Mouse (Mus musculus): ENCODE measurements around the gene Axl. TPM values are rescaled to one million over a fixed set of nuclear protein-coding genes. Genes with fewer than 3 reads are reported as not detected.
A peak's percentile ranks its signal among the peaks of the same experiment; 100 is the strongest.
"Not testable (repeated sequence)": the region's sequence is repeated elsewhere in the genome, so short reads cannot be mapped to it uniquely, and the experiment has no call there.

Axl gene
- polyA plus RNA-seq, 1 experiment from 2014 or later: 56.5 TPM

DNA sequence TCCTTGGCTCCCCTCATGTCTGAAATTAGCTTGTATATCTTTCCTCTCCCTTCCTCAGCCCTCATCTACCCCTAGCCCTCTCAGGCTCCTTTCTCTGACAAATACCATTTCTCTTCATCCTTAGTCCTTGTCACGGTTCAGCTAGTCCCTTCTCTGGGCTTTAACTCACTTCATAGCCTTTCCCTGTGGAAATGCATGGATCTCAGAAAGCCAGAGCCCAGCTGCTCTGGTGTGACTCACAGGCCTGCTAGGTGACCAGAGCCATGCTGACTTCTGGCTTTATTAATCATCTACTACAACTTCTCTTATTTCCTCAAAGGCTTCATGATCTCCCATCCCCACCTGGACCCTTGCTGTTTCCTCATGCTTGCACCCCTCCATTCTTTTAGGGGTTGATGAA is 23.7 kb upstream of the Axl start:
- Histone ChIP-seq H3K36me3 (no peaks in the 10 kb centered on the region), H3K4me3 (no peak overlapping the region), H3K9me3 (no peaks in the 10 kb centered on the region), H3K27ac (no peak overlapping the region), H3K4me1 (peaks cover 12% of the 10 kb centered on the region), H3K27me3 (peaks cover 29% of the 10 kb centered on the region), H3K9ac (no peak overlapping the region), H3K4me2 (no peak overlapping the region)
- WGBS: 50% methylated on average over 1 of the region's 1 CpGs
- ATAC-seq (ENCODE audit: borderline replicate concordance, extremely low read depth, low FRiP score, low TSS enrichment): no peak

DNA sequence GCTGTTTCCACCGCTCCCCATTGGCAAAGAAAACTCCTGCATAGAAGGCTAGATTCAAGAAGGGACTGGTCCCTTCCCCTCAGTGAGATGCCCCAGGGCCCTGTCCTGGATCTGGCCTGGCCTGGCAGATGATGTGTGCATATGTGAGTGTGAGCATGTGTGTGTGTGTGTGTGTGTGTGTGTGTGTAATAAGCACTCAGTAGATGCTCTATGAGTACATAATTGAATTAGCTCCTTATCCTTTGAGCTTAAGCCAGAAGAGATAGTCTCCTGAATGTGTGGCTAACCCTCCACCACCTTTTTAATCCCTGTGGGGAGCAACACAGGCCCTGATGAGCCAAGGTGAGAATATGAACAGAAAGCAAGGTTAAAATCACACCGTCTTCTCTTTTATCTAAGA is 23.2 kb upstream of the Axl start:
- H3K9me3 ChIP-seq: no peaks in the 10 kb centered on the region
- no peak overlapping the region for H3K27ac ChIP-seq
- H3K4me1 ChIP-seq: peaks cover 10% of the 10 kb centered on the region
- no peaks in the 10 kb centered on the region for H3K36me3 ChIP-seq
- H3K27me3 ChIP-seq: peaks cover 24% of the 10 kb centered on the region
- WGBS: 72% methylated on average over 2 of the region's 2 CpGs
- no peak overlapping the region for H3K4me3 ChIP-seq
- no peak for ATAC-seq (ENCODE audit: borderline replicate concordance, extremely low read depth, low FRiP score, low TSS enrichment)
- no peak overlapping the region for H3K4me2 ChIP-seq
- no peak overlapping the region for H3K9ac ChIP-seq

DNA sequence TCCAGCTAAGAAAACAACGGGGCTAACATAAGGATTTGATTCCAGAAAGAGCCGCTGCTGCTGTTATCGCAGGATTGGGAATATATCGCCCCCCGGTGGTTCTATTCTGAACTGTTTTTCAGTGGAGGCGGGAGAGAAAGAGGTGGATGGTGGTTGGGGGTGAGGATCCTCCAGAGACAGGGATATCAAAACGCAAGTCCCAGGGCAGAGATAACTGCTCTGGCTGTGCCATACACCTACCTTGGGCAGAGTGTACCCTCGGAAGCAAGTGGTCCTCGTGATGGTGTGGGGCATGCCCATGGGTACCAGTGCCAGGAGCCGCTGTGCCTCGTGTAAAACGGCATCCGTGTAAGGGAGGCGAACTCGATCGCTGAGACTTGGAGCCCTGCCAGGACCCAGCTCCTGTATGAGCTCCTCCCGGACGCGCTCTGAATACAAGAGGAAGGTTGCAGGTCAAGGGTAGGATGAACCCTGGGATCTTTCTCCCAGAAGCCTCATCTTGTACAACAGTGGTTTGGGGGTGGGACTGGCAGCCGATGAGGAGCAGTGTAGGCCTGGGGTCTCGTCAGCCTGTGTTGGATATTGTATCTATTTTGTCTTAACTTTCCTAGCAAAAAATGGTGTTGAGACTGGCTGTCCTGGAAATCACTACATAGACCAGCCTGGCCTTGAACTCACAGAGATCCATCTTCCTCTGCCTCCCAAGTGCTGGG is 17.3 kb upstream of the Axl start:
- Histone ChIP-seq H3K9me3 (no peaks in the 10 kb centered on the region), H3K4me2 (peak overlapping the region; percentile 51), H3K4me1 (peaks cover 18% of the 10 kb centered on the region), H3K9ac (peak overlapping the region; percentile 47), H3K4me3 (peak overlapping the region; percentile 24), H3K27me3 (no peaks in the 10 kb centered on the region), H3K36me3 (no peaks in the 10 kb centered on the region), H3K27ac (no peak overlapping the region)
- 13% methylated on average over 21 of the region's 21 CpGs for WGBS
- ATAC-seq (ENCODE audit: borderline replicate concordance, extremely low read depth, low FRiP score, low TSS enrichment): peak; percentile 24; the same call in 1 of the 2 replicates

DNA sequence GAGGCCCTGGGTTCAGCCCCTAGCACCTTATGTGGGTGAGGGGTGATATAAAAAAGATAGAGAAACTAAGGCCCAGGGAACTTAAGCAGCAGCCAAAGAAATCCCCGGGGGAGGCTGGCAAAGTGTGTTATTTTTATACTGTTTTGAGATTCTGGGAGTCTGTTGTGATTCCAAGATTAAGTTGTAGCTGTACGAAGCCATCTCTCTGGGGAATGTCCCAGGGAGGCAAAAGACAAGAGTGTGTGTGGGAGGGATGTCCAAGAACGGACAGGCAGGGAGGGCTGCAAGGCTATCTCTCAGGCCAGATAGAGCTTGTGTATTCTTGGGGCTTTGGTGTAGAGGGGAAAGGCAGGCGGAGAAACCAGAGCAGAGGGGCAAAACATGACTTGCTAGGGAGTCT is 16.3 kb upstream of the Axl start:
- no peak for ATAC-seq (ENCODE audit: borderline replicate concordance, extremely low read depth, low FRiP score, low TSS enrichment)
- Histone ChIP-seq H3K4me3 (no peak overlapping the region), H3K9me3 (no peaks in the 10 kb centered on the region), H3K9ac (no peak overlapping the region), H3K4me1 (peaks cover 18% of the 10 kb centered on the region), H3K4me2 (no peak overlapping the region), H3K27ac (no peak overlapping the region), H3K36me3 (no peaks in the 10 kb centered on the region), H3K27me3 (no peaks in the 10 kb centered on the region)
- WGBS: 69% methylated on average over 4 of the region's 4 CpGs

DNA sequence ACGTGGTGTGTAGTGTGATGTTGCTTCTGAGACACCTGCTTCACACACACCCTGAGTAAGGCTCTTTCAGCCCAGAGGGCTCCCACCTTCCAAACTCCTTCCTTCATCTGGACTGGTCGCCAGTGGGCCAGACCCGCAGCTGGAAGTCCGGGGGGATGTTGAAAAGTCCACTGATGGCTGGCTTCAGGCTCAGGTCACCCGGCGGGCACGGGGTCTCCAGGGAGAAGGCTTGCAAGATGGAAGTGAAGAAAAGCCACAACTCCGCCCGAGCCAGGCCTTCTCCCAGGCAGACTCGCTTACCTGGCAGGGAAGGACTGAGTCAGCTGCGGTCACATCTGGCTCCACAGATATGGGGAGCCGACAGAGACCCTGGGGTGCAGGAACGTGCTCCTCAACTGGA is 15.0 kb upstream of the Axl start:
- no peaks in the 10 kb centered on the region for H3K9me3 ChIP-seq
- H3K27me3 ChIP-seq: no peaks in the 10 kb centered on the region
- no peaks in the 10 kb centered on the region for H3K36me3 ChIP-seq
- no peak overlapping the region for H3K4me3 ChIP-seq
- 68% methylated on average over 13 of the region's 13 CpGs for WGBS
- no peak overlapping the region for H3K4me2 ChIP-seq
- H3K4me1 ChIP-seq: peaks cover 18% of the 10 kb centered on the region
- no peak overlapping the region for H3K9ac ChIP-seq
- ATAC-seq (ENCODE audit: borderline replicate concordance, extremely low read depth, low FRiP score, low TSS enrichment): no peak
- H3K27ac ChIP-seq: no peak overlapping the region

DNA sequence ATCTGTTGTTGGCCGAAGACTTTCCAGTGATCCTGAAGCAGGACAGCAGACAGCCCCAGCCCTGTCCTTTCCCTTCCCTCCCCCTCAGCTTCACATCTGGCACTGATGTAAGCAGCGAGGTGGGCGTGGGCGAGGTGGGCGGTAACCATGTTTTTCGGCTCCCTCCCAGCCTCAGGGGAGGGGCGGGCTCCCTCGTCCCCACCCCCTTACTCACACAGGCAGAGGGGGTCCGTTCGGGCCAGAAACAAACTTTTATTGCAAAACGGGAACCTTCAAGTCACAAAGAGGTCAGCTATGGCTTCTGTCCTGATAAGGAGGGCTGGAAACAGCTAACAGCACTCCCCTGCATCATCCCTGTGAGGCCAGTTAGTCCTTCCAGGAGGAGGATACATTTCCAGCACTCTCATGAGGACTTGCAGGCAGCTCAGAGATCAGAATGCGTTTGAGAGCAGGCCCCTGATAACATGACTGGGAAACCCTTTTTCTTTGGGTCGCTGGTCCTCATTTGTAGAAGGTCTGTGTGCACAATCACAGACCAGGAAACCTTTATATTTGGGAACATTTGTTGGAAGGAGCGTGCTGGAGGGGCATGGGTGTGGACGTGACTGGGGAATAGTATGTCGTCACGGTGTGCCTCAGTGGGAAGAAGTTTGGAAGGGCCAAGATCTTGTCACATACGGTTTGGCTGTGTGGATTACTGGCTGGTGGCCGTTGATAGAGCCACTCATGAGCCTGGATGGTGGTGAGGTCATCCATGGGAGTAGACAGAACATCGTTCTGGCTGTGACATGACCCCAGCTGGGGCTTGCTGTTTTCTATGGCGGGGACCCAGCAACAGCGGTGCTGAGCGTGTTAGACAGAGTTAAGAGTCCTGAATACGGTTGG is 14.0 kb upstream of the Axl start:
- ATAC-seq (ENCODE audit: borderline replicate concordance, extremely low read depth, low FRiP score, low TSS enrichment): peak; percentile 86
- Histone ChIP-seq H3K27me3 (no peaks in the 10 kb centered on the region), H3K9me3 (no peaks in the 10 kb centered on the region), H3K4me2 (peak overlapping the region; percentile 41), H3K9ac (no peak overlapping the region), H3K4me1 (peaks cover 18% of the 10 kb centered on the region), H3K4me3 (peak overlapping the region; percentile 17), H3K27ac (peak overlapping the region; percentile 71), H3K36me3 (no peaks in the 10 kb centered on the region)
- WGBS: 24% methylated on average over 24 of the region's 24 CpGs

DNA sequence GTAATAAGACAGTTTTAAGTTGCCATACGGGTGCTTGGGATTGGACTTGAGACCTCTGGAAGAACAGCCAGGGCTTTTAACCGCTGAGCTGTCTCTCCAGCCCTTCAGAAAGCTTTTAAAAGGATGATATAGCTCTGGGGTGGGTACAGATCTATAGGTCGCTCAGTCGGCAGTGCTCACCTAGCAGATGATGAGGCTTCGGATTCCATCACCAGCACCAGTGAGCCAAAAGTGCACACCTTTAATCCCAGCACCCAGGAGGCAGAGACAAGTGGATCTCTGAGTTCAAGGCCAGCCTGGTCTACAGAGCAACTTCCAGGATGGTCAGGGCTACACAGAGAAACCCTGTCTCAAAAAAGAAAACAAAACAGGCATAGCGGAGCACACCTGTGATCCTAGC is 12.5 kb upstream of the Axl start:
- WGBS: 86% methylated on average over 6 of the region's 6 CpGs
- no peaks in the 10 kb centered on the region for H3K27me3 ChIP-seq
- no peak for ATAC-seq (ENCODE audit: borderline replicate concordance, extremely low read depth, low FRiP score, low TSS enrichment)
- H3K4me1 ChIP-seq: peaks cover 17% of the 10 kb centered on the region
- no peaks in the 10 kb centered on the region for H3K9me3 ChIP-seq
- H3K4me2 ChIP-seq: no peak overlapping the region
- no peak overlapping the region for H3K4me3 ChIP-seq
- no peak overlapping the region for H3K27ac ChIP-seq
- no peaks in the 10 kb centered on the region for H3K36me3 ChIP-seq
- no peak overlapping the region for H3K9ac ChIP-seq

DNA sequence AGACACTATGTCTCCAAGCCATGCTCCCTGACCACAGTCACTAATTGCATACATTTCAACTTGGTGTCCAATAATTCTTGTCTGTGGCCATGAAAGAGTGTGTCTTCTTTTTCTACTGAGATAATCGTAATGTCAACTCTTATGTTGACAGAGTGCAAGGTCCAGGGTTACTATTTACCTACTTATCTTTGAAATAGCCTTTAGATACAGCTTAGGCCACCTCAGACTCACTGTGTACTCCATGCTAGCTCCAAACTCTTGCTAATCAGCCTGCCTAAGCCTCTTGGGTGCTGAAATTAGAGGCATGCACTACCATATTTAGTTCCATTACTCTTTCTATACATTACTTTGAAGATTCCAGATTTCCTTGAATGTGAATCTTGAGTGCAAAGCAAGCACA is 10.9 kb upstream of the Axl start:
- Histone ChIP-seq H3K36me3 (no peaks in the 10 kb centered on the region), H3K27me3 (no peaks in the 10 kb centered on the region), H3K9me3 (no peaks in the 10 kb centered on the region), H3K9ac (no peak overlapping the region), H3K4me2 (no peak overlapping the region), H3K27ac (no peak overlapping the region), H3K4me3 (no peak overlapping the region), H3K4me1 (peaks cover 13% of the 10 kb centered on the region)
- 61% methylated on average over 1 of the region's 1 CpGs for WGBS
- ATAC-seq (ENCODE audit: borderline replicate concordance, extremely low read depth, low FRiP score, low TSS enrichment): no peak

DNA sequence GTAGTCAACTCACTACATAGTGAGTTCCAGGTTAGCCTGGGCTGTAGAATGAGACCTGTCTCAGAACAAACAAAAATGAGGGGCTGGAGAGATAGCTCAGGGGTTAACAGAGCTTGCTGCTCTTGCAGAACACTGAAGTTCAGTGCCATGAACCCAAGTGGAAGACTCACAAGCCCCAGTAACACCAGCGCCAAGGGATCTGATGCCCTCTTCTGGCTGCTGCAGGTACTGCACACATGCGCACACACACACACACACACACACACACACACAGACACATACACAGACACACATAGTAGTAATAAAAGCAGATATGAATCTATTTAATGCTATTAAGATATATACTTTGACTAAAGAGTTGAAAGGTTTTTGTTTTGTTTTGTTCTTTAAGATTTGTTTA is 10.0 kb upstream of the Axl start:
- 77% methylated on average over 2 of the region's 2 CpGs for WGBS
- Histone ChIP-seq H3K9ac (no peak overlapping the region), H3K27ac (no peak overlapping the region), H3K4me1 (peaks cover 13% of the 10 kb centered on the region), H3K9me3 (no peaks in the 10 kb centered on the region), H3K4me2 (no peak overlapping the region), H3K27me3 (no peaks in the 10 kb centered on the region), H3K4me3 (no peak overlapping the region), H3K36me3 (no peaks in the 10 kb centered on the region)
- ATAC-seq (ENCODE audit: borderline replicate concordance, extremely low read depth, low FRiP score, low TSS enrichment): no peak

DNA sequence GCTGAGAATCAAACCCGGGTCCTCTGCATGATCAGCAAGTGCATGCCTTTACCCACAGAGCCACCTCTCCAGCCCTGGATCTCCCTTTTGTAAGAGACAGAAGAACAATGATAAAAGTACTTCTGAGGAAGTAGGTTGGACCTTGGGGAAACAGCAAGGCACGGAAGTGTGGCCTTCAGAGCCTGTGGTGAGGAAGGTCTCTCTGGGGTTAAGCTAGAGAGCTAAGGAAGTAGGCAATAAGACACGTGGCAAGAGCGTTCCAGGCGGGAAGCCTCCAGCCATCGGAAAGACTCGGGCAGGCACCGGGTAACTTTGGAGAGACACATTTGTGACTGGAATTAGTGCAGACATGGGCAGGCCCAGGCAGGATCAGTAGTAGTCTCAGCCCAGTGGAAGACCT is 6.3 kb upstream of the Axl start:
- H3K36me3 ChIP-seq: no peaks in the 10 kb centered on the region
- H3K4me2 ChIP-seq: no peak overlapping the region
- H3K27ac ChIP-seq: no peak overlapping the region
- 79% methylated on average over 8 of the region's 8 CpGs for WGBS
- H3K9ac ChIP-seq: no peak overlapping the region
- peaks cover 5% of the 10 kb centered on the region; the same call in 1 of the 2 replicates for H3K4me1 ChIP-seq
- ATAC-seq (ENCODE audit: borderline replicate concordance, extremely low read depth, low FRiP score, low TSS enrichment): no peak
- no peak overlapping the region for H3K4me3 ChIP-seq
- H3K9me3 ChIP-seq: no peaks in the 10 kb centered on the region
- H3K27me3 ChIP-seq: no peaks in the 10 kb centered on the region

DNA sequence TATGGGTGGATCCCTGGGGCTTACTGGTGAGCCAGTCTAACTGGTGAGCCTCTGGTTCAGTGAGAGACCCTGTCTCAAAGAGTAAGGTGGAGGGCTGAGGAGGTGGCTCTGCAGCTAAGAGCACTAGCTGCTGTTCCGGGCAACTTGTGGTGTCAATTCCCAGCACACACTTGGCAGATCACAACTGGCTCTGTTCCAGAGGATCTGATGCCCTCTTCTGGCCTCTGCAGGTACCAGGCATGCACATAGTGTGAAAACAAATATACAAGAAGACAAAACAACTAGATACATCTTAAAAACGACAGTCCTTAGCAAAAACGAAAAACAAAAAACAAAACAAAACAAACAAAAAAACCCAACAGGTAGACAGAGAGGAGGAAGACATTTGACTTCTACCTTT is 5.2 kb upstream of the Axl start:
- no peak for ATAC-seq (ENCODE audit: borderline replicate concordance, extremely low read depth, low FRiP score, low TSS enrichment)
- Histone ChIP-seq H3K4me2 (no peak overlapping the region), H3K27ac (no peak overlapping the region), H3K36me3 (no peaks in the 10 kb centered on the region), H3K27me3 (no peaks in the 10 kb centered on the region), H3K4me1 (peaks cover 15% of the 10 kb centered on the region), H3K9me3 (no peaks in the 10 kb centered on the region), H3K4me3 (no peak overlapping the region), H3K9ac (no peak overlapping the region)
- 44% methylated on average over 3 of the region's 3 CpGs for WGBS

DNA sequence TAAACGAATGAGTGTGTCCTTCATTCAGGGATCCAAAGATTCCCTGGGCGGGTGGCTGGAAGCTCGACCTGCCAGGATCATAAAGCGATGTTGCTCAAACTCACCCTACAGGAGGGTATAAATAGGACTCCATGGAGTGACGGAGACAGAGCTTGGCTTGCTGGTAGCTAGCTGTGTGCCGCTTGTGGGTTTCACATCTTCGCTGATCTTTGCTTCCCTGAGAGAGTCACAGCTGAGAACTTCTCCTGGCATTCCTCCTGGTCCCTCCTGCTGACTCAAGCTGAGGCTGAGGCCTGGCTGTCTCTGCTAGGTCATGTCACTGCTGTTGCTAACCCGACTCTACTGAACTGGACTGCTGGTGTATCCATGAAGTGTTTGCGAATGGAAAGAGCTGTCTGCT is 4.5 kb upstream of the Axl start:
- not testable (repeated sequence) for H3K27me3 ChIP-seq; H3K4me3 ChIP-seq; ATAC-seq (ENCODE audit: borderline replicate concordance, extremely low read depth, low FRiP score, low TSS enrichment); H3K9me3 ChIP-seq; H3K9ac ChIP-seq; H3K27ac ChIP-seq; H3K4me2 ChIP-seq; H3K36me3 ChIP-seq
- WGBS: 59% methylated on average over 9 of the region's 9 CpGs
- H3K4me1 ChIP-seq: peaks cover 22% of the 10 kb centered on the region
